Mouse (Mus musculus): ENCODE measurements at regions not wholly inside any gene's neighbourhood (a gene's known extent, or its start where the extent isn't known, plus 50 kb on each side); places are given as distances from the start of the nearest gene placed in this dataset.

DNA sequence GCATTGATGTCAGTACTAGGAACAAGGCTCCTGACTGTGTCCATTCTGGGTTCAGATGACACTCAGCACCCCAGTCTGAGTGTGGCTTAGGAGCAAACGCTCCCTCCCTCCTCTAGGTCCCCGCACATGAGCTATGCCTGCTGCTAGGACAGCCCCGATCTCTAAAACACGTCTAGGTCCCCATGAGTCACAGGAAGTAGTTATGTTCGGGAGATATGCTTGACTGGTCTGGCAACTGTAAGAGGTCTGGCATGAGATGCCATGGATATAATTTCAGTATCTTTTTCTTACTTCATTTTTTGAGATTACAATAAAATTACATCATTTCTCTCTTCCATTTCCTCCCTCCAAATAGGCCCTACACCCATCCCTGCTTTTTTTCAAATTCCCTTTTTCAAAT is 792.1 kb downstream of the Kcnj2 start:
- DNase-seq = no peak

- no peak for DNase-seq
Observed at GRCm38 (mm10) chr11:111865143-111865542, 799.2 kb downstream of the Kcnj2 start.

DNA sequence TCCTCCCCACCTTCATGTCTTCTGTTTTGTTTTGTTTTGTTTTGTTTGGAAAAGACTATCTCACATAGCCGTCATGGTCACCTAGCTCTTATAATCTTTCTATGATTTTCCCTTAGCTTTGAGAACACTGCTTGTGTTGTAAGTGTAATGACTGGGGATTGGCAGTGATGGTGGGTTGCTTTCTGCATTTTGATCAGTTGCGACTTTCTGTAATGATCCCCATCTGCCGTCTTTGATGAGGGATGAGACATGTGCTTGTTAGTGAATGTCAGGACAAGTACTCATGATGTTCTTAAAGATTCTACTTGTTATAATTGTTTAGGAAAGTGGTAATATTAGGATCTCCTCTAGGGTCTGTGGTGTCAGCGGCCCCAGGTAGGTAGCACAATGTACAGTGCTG is 809.4 kb downstream of the Kcnj2 start:
- no peak for DNase-seq

- no peak for DNase-seq
Observed at GRCm38 (mm10) chr11:111880146-111880545, 814.2 kb downstream of the Kcnj2 start.

- no peak for DNase-seq
Observed at GRCm38 (mm10) chr11:111890026-111890425, 824.1 kb downstream of the Kcnj2 start.

GRCm38 (mm10) chr11:111893861-111894260 is 827.9 kb downstream of the Kcnj2 start:
- DNase-seq = no peak

DNA sequence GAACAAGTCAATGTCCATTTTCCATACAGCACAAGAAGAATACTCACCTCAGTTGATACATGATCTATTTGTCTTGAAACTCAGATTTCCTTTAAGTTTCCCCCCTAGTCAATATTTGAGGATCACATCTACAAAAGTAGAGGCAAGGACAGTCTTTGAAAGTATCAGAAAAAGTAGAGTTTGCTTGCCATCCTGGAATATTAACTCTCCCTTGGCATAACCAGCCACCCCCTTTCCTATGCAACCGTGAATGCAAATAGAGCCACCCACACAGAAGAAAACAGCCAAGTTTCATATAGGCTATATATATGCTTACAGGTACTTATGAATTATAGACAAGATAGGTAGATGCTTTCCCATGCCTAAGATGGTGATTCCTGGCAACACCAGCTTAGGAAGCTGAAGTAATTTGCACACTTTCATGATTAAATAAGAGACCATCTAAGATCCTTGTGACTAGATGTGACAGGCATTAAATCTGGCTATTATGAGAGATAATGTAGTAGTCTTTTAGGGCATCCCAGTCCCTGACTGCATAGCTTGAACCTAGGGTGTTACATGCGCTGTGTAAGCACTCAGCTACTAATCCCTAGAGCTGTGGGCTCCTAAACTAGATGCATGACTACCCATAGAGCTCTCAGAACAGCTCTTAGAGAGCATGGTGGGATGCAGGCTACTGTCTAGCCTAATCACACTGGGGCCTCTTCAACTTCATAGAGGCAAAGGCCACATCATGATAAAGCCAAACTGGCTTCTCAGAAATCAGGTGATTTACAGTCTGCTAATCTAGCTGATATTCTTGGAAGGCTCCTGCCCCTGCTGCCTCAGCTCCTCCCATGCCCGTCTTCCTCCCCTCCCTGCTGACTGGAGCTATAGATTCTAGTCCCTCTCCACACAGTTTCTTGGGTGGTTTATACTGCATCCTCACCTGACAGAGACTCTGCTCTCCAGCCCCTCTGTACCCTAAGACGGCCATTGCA is 829.5 kb downstream of the Kcnj2 start:
- DNase-seq = no peak

DNA sequence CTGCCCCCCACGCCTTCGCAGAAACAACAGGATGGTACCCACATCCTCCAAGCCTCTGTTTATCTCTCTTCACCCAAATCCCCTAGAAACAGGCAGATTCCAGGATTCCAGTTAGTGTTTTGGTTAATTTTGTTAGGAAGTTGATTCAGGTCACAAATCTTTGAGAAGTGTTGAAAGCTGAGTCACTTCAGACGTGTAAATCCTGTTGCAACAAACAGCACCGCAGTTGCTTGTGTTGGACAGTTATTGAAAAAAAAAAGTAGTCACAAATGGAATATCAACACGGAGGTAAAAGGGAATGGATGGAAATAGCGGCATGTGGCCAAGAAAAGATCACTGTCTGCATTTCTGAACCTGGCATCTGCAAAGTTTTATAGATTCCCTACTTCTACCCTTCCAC is 831.0 kb downstream of the Kcnj2 start:
- no peak for DNase-seq

DNA sequence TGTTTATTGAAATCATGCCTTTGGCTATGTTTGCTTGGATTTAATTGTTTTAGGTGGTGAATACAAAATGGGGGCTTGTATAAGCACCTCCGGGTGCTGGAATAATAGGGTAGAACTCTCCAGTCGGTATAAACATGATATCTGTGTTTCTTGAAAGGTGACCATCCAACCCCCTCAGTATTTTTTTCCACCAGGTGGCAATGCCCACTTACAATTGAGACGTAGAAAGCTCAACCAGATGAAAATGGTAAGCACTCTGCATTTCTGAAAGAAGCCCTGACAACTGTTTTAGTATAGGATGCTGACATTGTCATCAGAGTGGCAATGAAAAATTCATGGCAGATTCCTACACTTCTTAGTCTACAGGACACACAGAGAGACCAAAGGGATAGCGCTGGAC is 838.1 kb downstream of the Kcnj2 start:
- DNase-seq = no peak

DNA sequence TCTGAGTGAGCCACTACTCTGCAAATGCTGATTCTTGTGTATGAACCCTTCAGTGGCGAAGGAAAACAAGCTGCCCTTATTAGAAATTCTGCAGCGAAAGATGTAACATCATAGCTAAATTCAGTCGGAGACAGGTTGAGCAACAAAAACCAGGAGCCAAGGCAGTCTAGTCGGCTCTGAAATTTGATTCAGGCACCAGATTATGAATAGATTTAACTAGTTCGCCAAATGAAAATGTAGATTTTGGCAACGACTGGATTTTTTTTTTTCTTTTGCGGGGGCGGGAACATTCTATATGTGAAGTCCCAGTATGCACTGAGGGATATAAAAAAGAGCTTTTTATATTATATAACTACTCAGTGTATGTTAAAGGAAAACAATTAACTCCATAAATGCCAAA is 847.9 kb downstream of the Kcnj2 start:
- DNase-seq = no peak

DNA sequence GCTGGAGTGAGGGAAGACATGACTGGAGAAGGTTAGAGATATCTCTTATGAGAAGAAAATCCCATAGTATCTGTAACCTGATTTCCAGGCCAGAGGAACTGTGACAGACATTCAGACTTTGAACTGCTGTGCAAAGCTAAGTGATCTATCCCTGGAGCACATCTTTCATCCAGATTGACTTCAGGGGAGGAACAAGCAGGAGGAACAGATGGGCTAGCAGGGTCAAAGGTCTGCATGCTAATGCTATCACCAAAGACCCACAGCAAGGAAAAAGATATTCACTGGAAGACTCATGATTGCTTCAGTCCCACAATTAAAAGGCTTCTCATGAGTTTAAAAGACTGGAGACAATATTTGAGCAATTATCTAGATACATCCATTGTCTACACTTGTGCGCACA is 855.7 kb upstream of the Sox9 start:
- no peak for DNase-seq

DNA sequence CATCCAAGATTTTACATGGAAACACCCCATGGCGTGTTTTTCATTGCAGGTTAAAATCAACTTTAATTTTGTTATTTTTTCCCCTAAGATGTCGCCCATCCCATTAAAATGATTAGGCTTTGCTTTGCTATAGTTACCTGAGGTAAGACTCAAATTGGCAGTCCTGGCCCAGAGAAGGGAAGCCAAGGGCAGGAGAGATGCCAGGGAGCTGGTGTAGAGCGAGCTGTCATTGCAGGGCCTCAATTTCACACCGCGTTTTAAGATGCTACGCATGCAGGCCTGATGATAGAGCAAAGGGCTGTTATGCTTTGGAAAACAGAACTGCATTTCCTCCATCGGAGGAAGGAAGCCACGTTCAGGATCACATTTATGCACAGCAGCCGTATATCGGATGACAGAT is 852.7 kb upstream of the Sox9 start:
- DNase-seq = no peak

GRCm38 (mm10) chr11:111932052-111932451 is 850.0 kb upstream of the Sox9 start:
- no peak for DNase-seq

- DNase-seq = no peak
Observed at GRCm38 (mm10) chr11:111944282-111944681, 837.7 kb upstream of the Sox9 start.

GRCm38 (mm10) chr11:111945806-111946205 is 836.2 kb upstream of the Sox9 start:
- no peak for DNase-seq

- DNase-seq = no peak
Observed at GRCm38 (mm10) chr11:111947671-111948070, 834.4 kb upstream of the Sox9 start.

DNA sequence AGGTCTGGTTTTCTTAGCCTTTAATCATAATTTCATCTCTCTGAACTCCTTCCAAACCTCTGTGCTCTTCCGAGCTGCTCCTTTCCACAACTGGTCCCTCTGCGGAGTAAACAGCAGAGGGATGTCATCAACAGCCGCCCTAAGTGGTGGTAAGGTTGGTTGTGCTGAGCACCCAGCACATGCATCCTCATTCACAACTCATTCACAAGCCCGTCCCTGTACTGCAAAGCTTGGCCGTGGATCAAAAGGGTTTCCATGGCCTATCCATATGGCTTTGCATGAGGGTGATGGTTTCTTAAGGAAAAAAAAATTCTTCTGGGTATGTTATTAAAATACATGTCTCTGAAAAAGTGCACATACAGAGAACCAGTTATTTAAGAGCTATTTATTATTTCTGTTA is 828.6 kb upstream of the Sox9 start:
- DNase-seq = no peak

DNA sequence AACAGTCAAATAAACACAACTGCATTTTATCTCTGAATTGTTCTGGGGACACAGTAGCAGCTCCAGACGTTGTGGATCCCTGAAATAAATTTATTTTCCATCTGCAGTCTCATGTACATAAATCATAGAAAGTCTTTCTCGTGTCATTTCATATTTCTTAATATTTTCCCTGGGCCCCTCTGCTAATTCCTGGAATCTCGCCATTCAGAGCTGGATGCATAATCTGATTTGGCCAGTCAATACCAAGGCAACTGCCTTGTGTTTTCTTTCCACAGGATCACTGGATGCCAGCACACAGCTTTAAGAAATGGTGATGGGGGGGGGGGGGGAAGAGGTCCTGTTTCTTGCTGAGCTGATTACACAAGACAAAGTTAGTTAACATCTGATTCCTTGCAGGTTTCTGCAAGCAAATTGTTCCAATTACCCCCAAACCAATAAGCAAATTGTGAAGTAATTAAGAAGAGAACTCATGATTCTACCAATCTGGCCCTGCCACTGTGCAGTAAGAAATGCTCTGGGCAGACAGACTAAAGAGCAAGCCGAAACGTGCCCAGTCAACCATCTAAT is 824.2 kb upstream of the Sox9 start:
- no peak for DNase-seq

DNA sequence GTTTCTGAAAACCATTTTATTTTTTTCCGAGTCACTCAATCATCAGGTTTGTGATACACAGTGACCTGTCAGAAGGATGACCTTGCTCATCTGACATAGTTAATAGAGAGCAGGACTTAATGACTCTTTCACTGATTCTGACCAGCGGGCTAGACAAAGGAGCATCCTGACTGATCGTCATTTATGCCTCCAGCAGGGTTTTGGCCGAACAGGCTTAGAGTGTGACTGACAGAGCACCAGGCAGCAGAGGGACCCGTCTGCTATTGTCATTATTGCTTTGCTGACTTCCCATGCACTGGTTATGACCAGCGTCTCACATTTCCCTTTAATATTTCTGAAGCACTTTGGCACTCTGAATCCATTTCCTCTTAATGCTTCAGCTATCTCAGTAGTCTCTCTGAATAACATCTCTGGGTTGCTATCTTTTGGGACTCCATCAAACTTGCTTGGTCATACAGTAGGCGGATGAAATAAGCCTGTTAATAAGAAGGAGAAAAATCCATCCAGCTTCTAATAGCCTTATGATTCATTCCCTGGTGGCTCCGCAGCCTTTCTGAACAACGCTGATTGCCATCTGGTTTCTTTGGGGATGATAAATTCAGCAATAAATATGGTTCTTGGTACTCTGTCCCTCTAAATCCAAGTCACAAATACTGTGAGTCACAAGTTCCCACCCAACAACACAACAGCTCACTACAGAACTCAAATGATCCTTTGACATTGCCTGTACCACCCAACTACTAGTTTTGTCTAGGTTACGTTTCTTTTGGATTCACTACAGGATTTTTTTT is 820.8 kb upstream of the Sox9 start:
- DNase-seq = no peak

GRCm38 (mm10) chr11:111961846-111962245 is 820.2 kb upstream of the Sox9 start:
- DNase-seq = no peak

GRCm38 (mm10) chr11:111964066-111964465 is 818.0 kb upstream of the Sox9 start:
- DNase-seq = no peak

DNA sequence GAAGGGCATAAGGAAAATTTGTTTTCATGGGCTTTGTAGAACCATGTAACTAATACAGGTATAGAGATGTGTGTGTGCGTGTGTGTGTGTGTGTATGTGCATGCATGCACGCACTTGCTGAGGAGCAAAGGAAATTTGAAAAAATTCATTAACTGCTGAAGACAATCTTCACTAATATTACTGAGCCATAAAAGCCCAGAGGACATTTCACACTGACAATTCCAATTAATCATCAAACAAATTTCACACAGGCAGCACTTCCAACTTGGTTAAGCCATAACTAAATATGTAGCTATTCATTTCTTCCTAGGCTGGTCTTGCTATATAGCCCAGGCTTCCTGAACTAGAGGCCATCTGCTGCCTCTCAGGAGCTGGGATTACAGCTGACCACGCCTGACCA is 815.6 kb upstream of the Sox9 start:
- no peak for DNase-seq

GRCm38 (mm10) chr11:111971001-111971400 is 811.0 kb upstream of the Sox9 start:
- DNase-seq = no peak

- DNase-seq = no peak
Observed at GRCm38 (mm10) chr11:111978667-111979066, 803.4 kb upstream of the Sox9 start.
